Mouse (Mus musculus): Measurements from ENCODE around the gene Nppb.

- TF ChIP-seq GATA1 (IDR thresholded peaks at IDR 0.05; ENCODE audit: low read length), result no peak
- TF ChIP-seq TAL1 (IDR thresholded peaks at IDR 0.05; ENCODE audit: low read length), result no peak
Measured at GRCm38 (mm10) chr4:147938148-147939096, 47.2 kb upstream of the Nppb start.

Data from erythroblast, embryonic 14.5 days (primary cell).